Mouse (Mus musculus): Measurements from ENCODE around the gene Setd7. TPM values are rescaled to one million over a fixed set of nuclear protein-coding genes. Genes with fewer than 3 reads are reported as not detected.

Gene Setd7
- polyA plus RNA-seq (2017; shearing (Covaris generic)) = 1 to 10 TPM; 7.2 to 7.8 TPM

GRCm38 (mm10) chr3:51560511-51561108 lies at the start of gene Setd7:
Gene Setd7, minus strand, starts transcription at chr3:51560879.

GRCm38 (mm10) chr3:51483741-51484359 lies 76.8 kb downstream of the Setd7 start, which contains the start of gene Rab33b:
Gene Rab33b, plus strand, starts transcription at chr3:51483920.

Other genes with a start within 250 kb of the Setd7 start
- gene Elf2, start 220.2 kb downstream of the Setd7 start, polyA plus RNA-seq (2017; shearing (Covaris generic)) = 10 to 100 TPM; 83.7 to 87.5 TPM
- gene Mgarp, start 164.1 kb downstream of the Setd7 start, polyA plus RNA-seq (2017; shearing (Covaris generic)) = 1 to 10 TPM; 5.4 to 7.7 TPM
- 100 to 1,000 TPM; 210 to 213 TPM for gene Ndufc1, start 151.9 kb downstream of the Setd7 start, polyA plus RNA-seq (2017; shearing (Covaris generic))
- 10 to 100 TPM; 77.6 to 84.3 TPM for gene Naa15, start 145.7 kb downstream of the Setd7 start, polyA plus RNA-seq (2017; shearing (Covaris generic))
- 10 to 100 TPM; 24.7 to 29.8 TPM for gene Rab33b, start 77.0 kb downstream of the Setd7 start, polyA plus RNA-seq (2017; shearing (Covaris generic))
- gene Mgst2, start 99.5 kb upstream of the Setd7 start, polyA plus RNA-seq (2017; shearing (Covaris generic)) = 100 to 1,000 TPM; 108 to 221 TPM

Measured in activated CD4-positive, CD25-positive, alpha-beta regulatory T cell (primary cell).